Mouse (Mus musculus): ENCODE data around the gene Cercam. TPM values are rescaled to one million over a fixed set of nuclear protein-coding genes. Genes with fewer than 3 reads are reported as not detected.

Gene Cercam
- polyA plus RNA-seq, 1 experiment from 2014 or later = 18.7 TPM

- H3K9me3 ChIP-seq (ENCODE audit: control insufficient read depth, low read length) = no peaks in the 10 kb centered on the region
- 4% methylated on average over 12 of the region's 12 CpGs for WGBS
- 0 out of 2 replicates have a peak overlapping the region, but pooled peaks have one; percentile 69 for H3K27ac ChIP-seq (replicated peaks)
- ATAC-seq (ENCODE audit: low FRiP score, low TSS enrichment) (no peak), DNase-seq (ENCODE audit: low spot score) (no peak)
- TF ChIP-seq EP300 (optimal IDR thresholded peaks at IDR 0.05) (no peak), CTCF (IDR thresholded peaks at IDR 0.05; ENCODE audit: low read depth) (no peak)
- peak overlapping the region; percentile 96 for H3K4me3 ChIP-seq (ENCODE audit: low read depth, low read length)
- no peaks in the 10 kb centered on the region for H3K27me3 ChIP-seq (ENCODE audit: control insufficient read depth, insufficient read depth, low read length)
- no peaks in the 10 kb centered on the region for H3K36me3 ChIP-seq (ENCODE audit: control insufficient read depth, insufficient read depth, low read length)
- H3K9ac ChIP-seq (ENCODE audit: low read length) = peak overlapping the region; percentile 83
- peak overlapping the region; percentile 77 for H3K4me2 ChIP-seq (replicated peaks; ENCODE audit: low read depth)
- no peaks in the 10 kb centered on the region for H3K4me1 ChIP-seq (replicated peaks; ENCODE audit: control insufficient read depth, insufficient read depth)
Measured at GRCm38 (mm10) chr2:29827709-29828024, 41.3 kb upstream of the Cercam start.

DNA sequence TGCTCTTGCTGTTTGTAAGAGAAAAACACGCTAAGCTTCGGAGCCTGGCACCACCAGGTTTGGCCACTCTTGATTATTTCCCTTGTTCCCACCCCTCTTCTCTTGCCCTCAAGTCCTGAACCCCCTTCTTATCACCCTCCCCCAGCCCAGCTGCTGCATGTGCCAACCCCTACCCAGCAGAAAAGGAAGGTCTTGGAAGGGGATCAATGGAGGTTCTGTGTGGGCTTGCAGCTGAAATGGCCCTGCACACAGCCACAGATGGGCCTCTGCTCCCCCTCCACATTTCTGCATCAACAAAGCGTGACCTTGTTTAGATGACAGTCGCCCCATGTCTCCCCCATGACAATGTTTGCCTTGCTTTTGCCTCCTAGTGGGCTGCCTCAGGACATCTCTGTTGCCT lies 37.9 kb upstream of the Cercam start:
- no peak overlapping the region for H3K4me3 ChIP-seq (ENCODE audit: low read depth, low read length)
- WGBS = 84% methylated on average over 4 of the region's 4 CpGs
- H3K27me3 ChIP-seq (ENCODE audit: control insufficient read depth, insufficient read depth, low read length) = no peaks in the 10 kb centered on the region
- TF ChIP-seq EP300 (optimal IDR thresholded peaks at IDR 0.05) (no peak), CTCF (IDR thresholded peaks at IDR 0.05; ENCODE audit: low read depth) (no peak)
- no peak overlapping the region for H3K9ac ChIP-seq (ENCODE audit: low read length)
- no peak overlapping the region for H3K4me2 ChIP-seq (replicated peaks; ENCODE audit: low read depth)
- no peaks in the 10 kb centered on the region for H3K36me3 ChIP-seq (ENCODE audit: control insufficient read depth, insufficient read depth, low read length)
- H3K9me3 ChIP-seq (ENCODE audit: control insufficient read depth, low read length) = no peaks in the 10 kb centered on the region
- H3K27ac ChIP-seq (replicated peaks) = no peak overlapping the region
- H3K4me1 ChIP-seq (replicated peaks; ENCODE audit: control insufficient read depth, insufficient read depth) = no peaks in the 10 kb centered on the region
- no peak for DNase-seq (ENCODE audit: low spot score)
- no peak for ATAC-seq (ENCODE audit: low FRiP score, low TSS enrichment)

DNA sequence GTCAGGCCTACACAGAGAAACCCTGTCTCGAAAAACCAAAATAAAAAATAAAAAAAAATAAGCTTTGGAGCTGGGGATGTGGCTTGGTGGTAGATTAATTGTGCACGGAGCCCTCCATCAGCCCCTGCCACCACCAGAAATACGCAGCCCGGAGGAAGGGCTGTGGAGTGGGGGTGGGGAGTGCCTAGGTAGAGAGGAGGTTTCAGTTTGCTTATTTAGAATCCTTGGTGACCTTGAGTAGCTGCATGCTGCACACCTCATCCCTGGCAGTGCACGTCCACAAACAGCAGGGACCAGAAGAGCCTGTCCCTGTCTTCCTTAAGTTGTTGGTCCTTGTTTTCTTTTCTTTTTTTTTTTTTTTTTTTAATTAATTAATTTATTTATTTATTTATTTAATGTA lies 35.2 kb upstream of the Cercam start:
- TF ChIP-seq CTCF (IDR thresholded peaks at IDR 0.05; ENCODE audit: low read depth) = no peak
- no peak for TF ChIP-seq EP300 (optimal IDR thresholded peaks at IDR 0.05)
- no peak overlapping the region for H3K27ac ChIP-seq (replicated peaks)
- ATAC-seq (ENCODE audit: low FRiP score, low TSS enrichment) (no peak), DNase-seq (ENCODE audit: low spot score) (no peak)
- H3K9me3 ChIP-seq (ENCODE audit: control insufficient read depth, low read length) = no peaks in the 10 kb centered on the region
- H3K36me3 ChIP-seq (ENCODE audit: control insufficient read depth, insufficient read depth, low read length) = peaks cover 3% of the 10 kb centered on the region; the same call in 1 of the 2 replicates
- H3K4me2 ChIP-seq (replicated peaks; ENCODE audit: low read depth) = no peak overlapping the region
- H3K9ac ChIP-seq (ENCODE audit: low read length) = no peak overlapping the region
- 95% methylated on average over 5 of the region's 5 CpGs for WGBS
- H3K27me3 ChIP-seq (ENCODE audit: control insufficient read depth, insufficient read depth, low read length) = no peaks in the 10 kb centered on the region
- no peak overlapping the region for H3K4me3 ChIP-seq (ENCODE audit: low read depth, low read length)
- no peaks in the 10 kb centered on the region for H3K4me1 ChIP-seq (replicated peaks; ENCODE audit: control insufficient read depth, insufficient read depth)

DNA sequence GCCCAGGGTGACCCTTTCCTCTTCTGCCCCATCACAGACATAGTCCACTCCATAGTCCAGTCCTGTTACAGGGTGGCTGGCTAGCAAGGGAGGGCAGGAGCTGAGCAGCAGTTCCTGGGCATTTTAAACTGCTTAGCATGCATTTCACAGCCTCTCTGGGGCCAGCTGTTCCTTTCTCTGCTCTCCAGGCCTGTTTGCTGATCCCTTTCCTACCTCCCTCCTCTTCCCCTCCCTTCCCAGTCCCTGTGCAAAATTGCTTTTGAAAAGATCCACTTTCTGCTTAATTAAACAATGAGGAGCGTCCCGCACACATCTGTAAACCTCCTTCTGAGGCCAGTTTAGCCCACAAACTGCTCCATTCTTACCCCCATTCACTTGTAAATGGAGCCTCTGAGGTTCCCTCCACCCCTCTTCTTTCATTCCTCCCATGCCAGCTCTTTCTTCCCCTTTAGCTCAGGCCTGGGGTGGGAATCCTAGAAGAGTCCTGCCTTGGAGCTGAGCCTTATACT lies 33.5 kb upstream of the Cercam start:
- DNase-seq (ENCODE audit: low spot score) (no peak), ATAC-seq (ENCODE audit: low FRiP score, low TSS enrichment) (no peak)
- Histone ChIP-seq H3K27ac (replicated peaks) (no peak overlapping the region), H3K4me2 (replicated peaks; ENCODE audit: low read depth) (no peak overlapping the region), H3K4me1 (replicated peaks; ENCODE audit: control insufficient read depth, insufficient read depth) (no peaks in the 10 kb centered on the region), H3K9ac (ENCODE audit: low read length) (no peak overlapping the region), H3K4me3 (ENCODE audit: low read depth, low read length) (no peak overlapping the region), H3K9me3 (ENCODE audit: control insufficient read depth, low read length) (no peaks in the 10 kb centered on the region), H3K27me3 (ENCODE audit: control insufficient read depth, insufficient read depth, low read length) (no peaks in the 10 kb centered on the region), H3K36me3 (ENCODE audit: control insufficient read depth, insufficient read depth, low read length) (peaks cover 4% of the 10 kb centered on the region; the same call in 1 of the 2 replicates)
- WGBS = 69% methylated on average over 2 of the region's 2 CpGs
- TF ChIP-seq CTCF (IDR thresholded peaks at IDR 0.05; ENCODE audit: low read depth) (no peak), EP300 (optimal IDR thresholded peaks at IDR 0.05) (no peak)

DNA sequence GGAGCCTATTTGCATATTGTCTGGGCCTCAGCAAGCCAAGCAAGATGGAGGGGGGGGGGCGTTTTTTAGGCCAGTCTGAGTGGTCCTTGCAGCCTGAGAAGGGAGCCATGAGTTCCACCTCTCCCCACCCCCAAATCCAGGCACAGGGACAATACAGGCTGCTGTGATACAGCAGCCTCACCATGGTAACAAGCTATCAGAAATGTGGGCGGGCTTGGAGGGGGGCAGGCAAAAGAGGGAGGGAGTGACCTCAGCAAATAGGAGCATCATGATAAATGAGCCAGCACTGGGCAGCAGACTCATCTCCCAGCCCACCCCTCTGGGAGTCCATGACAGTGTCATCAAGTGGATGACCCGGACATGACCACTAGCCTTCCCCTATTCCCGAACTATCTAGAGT lies 29.5 kb upstream of the Cercam start:
- H3K36me3 ChIP-seq (ENCODE audit: control insufficient read depth, insufficient read depth, low read length) = peaks cover 16% of the 10 kb centered on the region
- 39% methylated on average over 4 of the region's 4 CpGs for WGBS
- no peak overlapping the region for H3K4me3 ChIP-seq (ENCODE audit: low read depth, low read length)
- H3K27me3 ChIP-seq (ENCODE audit: control insufficient read depth, insufficient read depth, low read length) = no peaks in the 10 kb centered on the region
- no peaks in the 10 kb centered on the region for H3K9me3 ChIP-seq (ENCODE audit: control insufficient read depth, low read length)
- TF ChIP-seq CTCF (IDR thresholded peaks at IDR 0.05; ENCODE audit: low read depth) (no peak), EP300 (optimal IDR thresholded peaks at IDR 0.05) (no peak)
- ATAC-seq (ENCODE audit: low FRiP score, low TSS enrichment) (no peak), DNase-seq (ENCODE audit: low spot score) (no peak)
- H3K9ac ChIP-seq (ENCODE audit: low read length) = no peak overlapping the region
- H3K4me2 ChIP-seq (replicated peaks; ENCODE audit: low read depth) = no peak overlapping the region
- no peaks in the 10 kb centered on the region for H3K4me1 ChIP-seq (replicated peaks; ENCODE audit: control insufficient read depth, insufficient read depth)
- no peak overlapping the region for H3K27ac ChIP-seq (replicated peaks)

- Histone ChIP-seq H3K36me3 (ENCODE audit: control insufficient read depth, insufficient read depth, low read length) (peaks cover 16% of the 10 kb centered on the region), H3K4me2 (replicated peaks; ENCODE audit: low read depth) (no peak overlapping the region), H3K4me1 (replicated peaks; ENCODE audit: control insufficient read depth, insufficient read depth) (no peaks in the 10 kb centered on the region), H3K27ac (replicated peaks) (no peak overlapping the region), H3K9ac (ENCODE audit: low read length) (no peak overlapping the region), H3K4me3 (ENCODE audit: low read depth, low read length) (no peak overlapping the region), H3K9me3 (ENCODE audit: control insufficient read depth, low read length) (no peaks in the 10 kb centered on the region), H3K27me3 (ENCODE audit: control insufficient read depth, insufficient read depth, low read length) (peaks cover 8% of the 10 kb centered on the region; the same call in 1 of the 2 replicates)
- WGBS = 75% methylated on average over 9 of the region's 9 CpGs
- ATAC-seq (ENCODE audit: low FRiP score, low TSS enrichment) = no peak
- no peak for TF ChIP-seq CTCF (IDR thresholded peaks at IDR 0.05; ENCODE audit: low read depth)
- no peak for TF ChIP-seq EP300 (optimal IDR thresholded peaks at IDR 0.05)
- no peak for DNase-seq (ENCODE audit: low spot score)
Measured at GRCm38 (mm10) chr2:29843231-29844105, 25.5 kb upstream of the Cercam start.

Data from stomach, postnatal 0 days (tissue).